Mouse (Mus musculus) MN1 (cell line): ENCODE data around the gene Zcchc7.
"Not testable (repeated sequence)": the region's sequence is repeated elsewhere in the genome, so short reads cannot be mapped to it uniquely, and the experiment has no call there.

Experiments
- DNase-seq: peaks from one replicate; pipeline ENCODE4 v3.0.0-alpha.2; 2016; ENCODE audit warnings: low spot score

Gene Zcchc7

GRCm38 (mm10) chr4:44917312-44917848, 161.7 kb downstream of the Zcchc7 start:
- DNase-seq: no peak

- no peak for DNase-seq
Measured at GRCm38 (mm10) chr4:44917907-44918306, 162.2 kb downstream of the Zcchc7 start.

DNA sequence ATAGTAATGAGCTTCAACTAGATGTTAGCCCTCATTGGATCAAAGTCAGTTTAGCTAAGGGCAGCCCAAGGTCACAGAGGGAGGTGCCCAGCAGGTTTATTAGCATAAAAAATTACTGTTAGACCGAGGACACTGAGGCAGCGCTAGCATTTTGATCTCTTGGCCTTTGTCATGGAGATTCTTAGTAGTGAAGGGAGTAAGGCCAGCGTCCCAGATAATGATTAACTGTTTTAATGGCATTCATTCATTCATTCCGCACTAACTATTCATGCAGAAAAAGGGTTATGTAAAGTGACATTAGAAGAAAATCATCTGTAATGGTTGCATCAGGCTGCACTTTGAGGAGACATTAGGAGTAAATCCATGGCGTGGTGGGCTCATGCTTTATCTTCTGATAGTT, 165.2 kb downstream of the Zcchc7 start:
- no peak for DNase-seq

GRCm38 (mm10) chr4:44922466-44923128, 166.9 kb downstream of the Zcchc7 start:
- DNase-seq: no peak

DNA sequence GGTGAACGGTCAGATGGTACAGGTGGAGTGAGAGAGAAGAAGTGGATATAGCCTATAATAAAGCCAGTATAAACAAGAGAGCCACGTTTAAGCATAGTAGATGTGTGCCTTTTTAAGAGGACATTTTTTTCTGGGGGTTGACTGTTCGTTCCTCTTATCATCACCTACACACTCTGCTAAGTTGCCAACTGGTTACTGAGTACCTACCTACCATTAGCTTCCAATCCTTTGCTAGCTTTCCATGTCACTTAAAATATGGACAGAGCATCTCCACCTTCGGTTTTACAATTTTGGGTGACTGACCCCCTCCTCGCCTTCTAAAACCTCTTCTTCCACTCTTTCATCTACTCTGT, 167.4 kb downstream of the Zcchc7 start:
- no peak for DNase-seq

DNA sequence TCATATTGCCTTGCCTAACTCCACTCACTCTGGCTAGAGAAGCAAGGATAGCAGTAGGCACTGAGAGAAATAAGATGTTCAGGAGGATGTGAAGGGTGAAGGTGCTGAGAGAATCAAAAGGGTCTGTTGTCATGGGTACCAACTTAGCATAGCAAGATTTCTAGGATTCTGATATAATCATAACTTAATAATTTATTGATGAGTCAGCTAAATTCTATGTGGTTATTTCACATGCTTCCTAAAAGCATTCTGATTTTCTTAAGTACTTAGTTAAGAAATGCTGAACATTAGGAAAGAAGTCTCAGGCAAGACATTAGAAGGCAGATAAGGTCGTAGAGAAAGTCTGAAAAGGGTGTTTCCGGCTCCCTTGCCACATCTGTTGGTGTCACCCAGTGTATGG, 172.3 kb downstream of the Zcchc7 start:
- no peak for DNase-seq

DNA sequence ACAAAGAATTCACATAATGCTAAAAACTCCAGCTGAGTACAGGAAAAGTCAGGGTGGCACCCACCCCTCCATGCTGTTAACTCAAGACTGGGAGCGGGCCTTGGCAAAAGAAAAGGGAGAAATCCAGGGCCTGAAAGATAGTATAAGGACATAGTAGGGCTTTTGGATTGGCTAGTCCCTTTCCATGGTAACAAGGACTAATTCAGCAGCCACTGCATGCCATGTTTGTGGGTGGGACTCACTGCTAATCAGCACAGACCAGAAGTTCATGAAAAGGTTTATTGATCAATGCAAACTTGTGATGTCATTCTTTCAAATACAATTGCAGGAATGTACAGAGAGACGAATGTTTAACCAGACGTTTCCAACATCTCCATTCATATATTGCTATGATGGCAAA, 173.1 kb downstream of the Zcchc7 start:
- no peak for DNase-seq

- no peak for DNase-seq
Measured at GRCm38 (mm10) chr4:44930406-44930805, 174.7 kb downstream of the Zcchc7 start.

GRCm38 (mm10) chr4:44931732-44932131, 176.1 kb downstream of the Zcchc7 start:
- no peak for DNase-seq

DNA sequence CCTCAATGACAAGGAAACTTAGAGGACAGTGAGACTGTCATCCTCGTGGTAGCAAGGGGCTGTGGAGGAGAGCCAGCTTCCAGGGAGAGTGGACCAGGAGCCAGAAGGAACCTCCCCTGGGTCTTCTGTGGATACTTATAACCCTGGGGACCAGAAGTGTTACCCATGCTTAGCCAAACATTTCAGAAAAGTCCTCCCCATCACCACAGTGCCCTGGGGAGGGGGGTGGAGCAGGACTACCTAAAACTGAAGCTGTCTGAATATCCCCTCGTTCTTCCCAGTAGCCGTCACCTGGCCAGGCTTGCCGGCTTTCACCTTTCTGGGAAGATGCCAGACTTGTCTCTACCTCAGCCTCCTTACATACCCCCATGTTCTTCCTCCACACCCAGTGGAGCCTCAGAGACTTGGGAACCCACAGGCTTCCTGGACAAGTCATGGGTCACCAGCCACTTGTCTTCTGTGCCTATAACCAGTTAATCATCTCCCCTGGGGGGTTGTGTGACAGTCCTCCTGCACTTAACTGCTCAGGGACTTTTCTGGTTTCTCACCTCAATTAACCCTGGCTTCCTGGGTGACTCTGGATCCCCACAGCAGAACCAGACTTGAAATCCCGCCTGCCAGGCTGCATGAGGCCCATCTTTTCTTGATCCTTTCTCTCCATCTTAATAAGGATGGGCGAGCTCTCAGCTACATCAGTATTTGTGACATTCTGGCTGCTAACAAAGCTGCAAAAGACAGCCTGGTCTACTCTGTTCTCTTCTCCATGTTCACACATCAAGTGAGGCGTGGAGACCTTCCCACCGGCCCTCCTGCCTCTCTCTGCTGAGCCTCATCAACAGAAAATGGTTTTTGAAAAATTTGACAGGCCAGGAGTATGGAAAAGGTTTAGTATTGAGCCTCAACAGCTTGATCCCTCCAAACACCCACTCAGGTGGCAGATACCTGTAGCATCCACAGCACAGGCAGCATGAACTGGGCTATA, 183.0 kb downstream of the Zcchc7 start:
- DNase-seq: no peak

- no peak for DNase-seq
Measured at GRCm38 (mm10) chr4:44939576-44940249, 184.0 kb downstream of the Zcchc7 start.

- no peak for DNase-seq
Measured at GRCm38 (mm10) chr4:44940286-44940685, 184.6 kb downstream of the Zcchc7 start.

DNA sequence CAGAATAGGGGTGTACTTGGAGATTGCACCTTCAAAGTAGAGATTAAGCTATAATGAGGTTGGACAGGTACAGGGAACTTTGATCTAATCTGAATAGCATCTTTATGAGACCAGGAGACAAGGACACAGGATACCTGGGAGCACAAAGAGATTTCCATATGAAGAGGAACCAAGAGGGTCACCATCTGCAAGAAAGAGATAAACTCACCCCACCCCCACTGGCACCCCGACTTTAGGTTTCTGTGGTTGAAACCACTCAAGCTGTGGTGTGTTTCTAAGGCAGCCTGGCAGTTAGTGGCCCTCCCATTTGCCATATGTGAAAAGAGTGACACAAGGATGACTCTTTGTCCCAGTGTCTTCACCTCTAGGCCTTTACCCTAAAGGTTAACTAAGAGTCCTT, 186.6 kb downstream of the Zcchc7 start:
- no peak for DNase-seq

GRCm38 (mm10) chr4:44943480-44943879, 187.8 kb downstream of the Zcchc7 start:
- no peak for DNase-seq

DNA sequence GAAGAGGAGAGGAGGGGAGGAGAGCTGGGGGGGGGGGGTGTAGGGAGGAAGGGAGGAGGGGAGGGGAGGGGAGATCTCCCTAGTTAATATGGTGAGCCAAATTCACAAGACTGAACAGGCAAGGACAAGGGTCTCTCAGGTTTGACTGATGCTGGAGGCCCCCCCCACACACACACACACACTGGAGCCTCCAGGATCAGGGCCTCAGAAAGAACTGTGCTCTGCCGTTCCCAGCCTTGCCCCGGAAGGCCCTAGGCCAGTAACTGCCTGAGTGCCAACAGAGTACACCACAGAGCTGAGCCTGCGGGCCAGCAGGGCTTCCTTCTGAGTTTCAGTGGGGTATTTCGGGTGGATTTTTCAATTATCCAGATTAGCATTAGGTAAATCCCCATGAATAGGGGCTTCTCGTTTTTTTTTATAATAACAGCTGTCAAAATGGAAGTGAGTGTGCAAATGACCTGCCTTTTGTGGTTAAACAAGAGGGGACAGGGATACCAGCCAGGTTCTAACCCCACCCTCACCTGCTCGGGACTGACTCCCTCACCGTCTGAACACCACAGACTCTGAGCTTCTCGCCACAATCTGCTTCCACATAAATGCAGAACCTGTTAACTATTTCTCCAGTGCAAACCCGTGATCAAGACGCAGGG, 188.9 kb downstream of the Zcchc7 start:
- DNase-seq: no peak

- not testable (repeated sequence) for DNase-seq
Measured at GRCm38 (mm10) chr4:44946126-44946525, 190.4 kb downstream of the Zcchc7 start.

- DNase-seq: no peak
Measured at GRCm38 (mm10) chr4:44947464-44947863, 191.8 kb downstream of the Zcchc7 start.

- no peak for DNase-seq
Measured at GRCm38 (mm10) chr4:44948314-44948713, 192.6 kb downstream of the Zcchc7 start.

GRCm38 (mm10) chr4:44953041-44953440, 197.4 kb downstream of the Zcchc7 start:
- peak; percentile 37 for DNase-seq

DNA sequence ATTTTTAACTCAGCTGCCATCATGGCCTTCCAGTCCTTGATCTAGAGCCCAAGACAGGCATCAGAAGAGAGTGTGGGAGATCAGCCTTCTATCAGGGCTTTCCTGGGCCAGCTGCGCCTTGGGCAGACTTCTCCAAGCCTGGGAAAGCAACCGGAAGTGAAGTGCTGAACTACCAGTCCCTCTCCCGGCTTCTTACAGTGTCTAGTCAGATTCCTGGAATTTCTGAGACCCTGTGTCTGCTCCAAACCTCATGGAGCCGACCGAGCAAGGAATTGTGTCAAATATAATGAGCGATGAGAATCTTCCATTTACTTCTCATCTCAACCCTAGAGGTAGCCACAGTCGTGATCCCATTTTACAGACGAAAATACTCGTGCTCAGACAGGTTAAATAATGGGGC, 203.1 kb downstream of the Zcchc7 start:
- no peak for DNase-seq

DNA sequence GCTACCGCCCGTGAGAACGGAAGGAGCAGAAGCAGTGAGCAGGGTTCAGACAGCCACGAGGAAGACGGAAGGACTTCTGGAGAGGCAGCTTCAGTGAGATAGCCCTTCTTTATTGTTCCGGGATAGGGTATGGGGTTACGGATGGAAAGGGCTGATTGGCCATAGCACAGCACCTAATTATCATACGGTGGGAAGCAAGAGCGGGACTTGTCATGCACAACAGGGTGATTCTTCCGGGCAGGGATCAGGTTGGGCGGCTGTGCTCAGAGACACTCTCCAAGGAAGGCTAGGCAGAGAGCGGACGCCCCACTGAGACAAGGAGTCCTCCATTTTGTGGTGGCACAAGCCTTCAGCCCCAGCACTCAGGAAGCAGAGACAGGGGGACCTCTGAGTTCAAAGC, 203.5 kb downstream of the Zcchc7 start:
- DNase-seq: no peak

DNA sequence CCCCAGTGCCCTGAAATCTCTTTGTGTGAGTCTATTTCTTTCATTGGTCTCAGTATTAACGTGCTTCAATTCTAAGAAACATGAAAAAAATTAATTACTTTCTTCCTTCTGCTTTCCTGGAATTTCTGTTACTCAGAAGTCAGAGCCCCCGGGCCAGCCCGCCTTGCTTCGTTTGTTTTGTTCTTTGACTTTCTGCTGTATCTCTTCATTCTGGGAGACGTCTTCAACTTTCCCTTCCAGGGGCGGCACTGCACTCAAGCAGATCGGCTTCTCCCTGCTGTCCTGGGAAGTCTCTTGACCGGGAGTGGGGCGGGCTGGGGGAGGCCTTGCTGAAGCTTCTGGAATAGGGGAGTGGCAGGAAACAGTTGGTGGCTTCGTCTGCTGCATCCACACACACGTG, 207.5 kb downstream of the Zcchc7 start:
- DNase-seq: no peak
